Mouse (Mus musculus): Measurements from ENCODE around the gene Faah. TPM values are rescaled to one million over a fixed set of nuclear protein-coding genes. Genes with fewer than 3 reads are reported as not detected.
A peak's percentile ranks its signal among the peaks of the same experiment; 100 is the strongest.

The Faah gene
- total RNA-seq, 2 experiments from 2014 or later = 0.60 to 0.94 TPM

- intact Hi-C loops (cut with DNase I) = no loop called here
- no peak for DNase-seq
Measured at GRCm38 (mm10) chr4:115954656-115955493, 62.9 kb downstream of the Faah start.

- DNase-seq = no peak
- intact Hi-C loops (cut with DNase I) = loop anchor here (1.0 kb wide), 1 partner anchor 222 kb away; no protein-coding TSS in a partner anchor
Measured at GRCm38 (mm10) chr4:115953559-115953958, 64.2 kb downstream of the Faah start.

DNA sequence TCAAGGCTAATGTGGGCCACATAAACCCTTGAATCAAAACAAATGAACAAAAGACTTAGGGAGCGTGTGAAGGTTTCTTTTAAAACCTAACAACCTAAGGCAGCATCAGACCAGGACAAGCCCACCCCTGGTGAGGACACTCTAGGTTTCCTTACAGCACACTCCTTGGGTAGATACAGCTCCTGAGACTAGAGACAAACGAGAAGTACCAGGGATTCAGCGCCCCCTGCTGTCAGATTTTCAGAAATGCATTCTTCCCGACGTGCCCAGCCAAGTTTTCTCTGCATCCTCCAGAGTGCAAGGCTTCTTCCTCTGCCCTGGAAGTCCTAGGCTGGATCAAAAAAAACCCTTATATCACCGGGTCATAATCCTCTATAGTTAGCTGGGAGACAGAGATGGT is 65.0 kb downstream of the Faah start:
- peak; percentile 57 to 75 for DNase-seq

DNA sequence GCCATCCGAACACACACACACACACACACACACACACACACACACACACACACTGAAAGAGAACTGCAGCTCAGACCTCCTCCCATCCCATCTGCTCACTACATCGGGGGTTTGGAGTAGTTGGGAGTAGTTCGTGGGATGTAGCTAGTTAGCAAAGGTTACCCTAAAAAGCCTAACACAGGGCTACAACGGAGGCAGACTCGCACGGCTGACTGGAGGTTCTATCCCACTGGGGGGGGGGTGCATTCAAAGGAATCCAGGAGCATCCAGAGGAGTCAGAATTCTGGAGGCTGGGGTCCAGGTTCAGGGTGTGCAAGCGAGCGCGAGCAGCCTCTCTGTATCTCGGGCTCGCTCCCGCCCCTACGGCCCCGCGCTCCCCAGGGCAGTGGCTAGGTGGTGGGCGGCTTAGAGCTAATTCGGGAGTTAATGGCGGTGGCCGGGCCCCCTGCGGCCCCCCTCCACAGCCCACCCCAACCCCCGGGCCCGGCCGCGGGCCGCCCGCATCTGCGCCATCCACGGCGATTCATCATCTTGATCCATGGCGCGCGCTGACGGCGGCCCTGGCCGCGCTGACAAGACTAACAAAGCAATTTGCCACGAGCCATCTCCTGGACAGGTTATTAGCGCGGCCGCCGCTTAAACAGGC is 73.9 kb downstream of the Faah start:
- no peak for DNase-seq
- intact Hi-C loops (cut with DNase I) = no loop called here

More for the DNA sequence above, 65.0 kb downstream of the Faah start:
- intact Hi-C loops (cut with DNase I) = loop anchor here (1.0 kb wide), 2 partner anchors 49 to 221 kb away; no protein-coding TSS in a partner anchor

DNA sequence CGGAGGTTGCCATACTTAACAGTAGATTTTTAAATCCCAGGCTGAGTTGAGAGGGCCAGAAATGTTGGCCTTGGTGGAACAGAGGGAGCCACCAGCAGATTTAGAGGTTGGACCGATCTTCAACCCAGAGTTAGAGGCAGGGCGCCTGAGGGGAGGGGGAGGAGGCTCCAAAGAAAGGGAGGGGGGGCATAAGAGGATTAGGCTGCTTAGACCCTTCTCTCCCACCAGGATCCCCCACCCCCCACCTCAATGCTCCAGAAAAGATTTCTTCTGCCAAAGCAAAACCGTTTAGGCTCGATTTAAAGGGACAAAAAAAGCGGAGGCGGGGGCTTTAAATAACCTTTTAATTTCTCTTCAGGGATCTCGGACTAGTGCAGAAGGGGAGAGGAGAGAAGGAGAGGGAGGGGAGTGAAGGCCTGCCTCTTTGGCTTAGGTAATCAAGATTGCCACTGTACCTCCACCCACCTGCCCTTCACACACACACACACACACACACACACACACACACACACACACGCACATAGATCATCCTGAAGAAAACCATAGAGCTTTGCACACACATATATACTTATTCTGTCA is 76.4 kb downstream of the Faah start:
- DNase-seq = no peak
- intact Hi-C loops (cut with DNase I) = no loop called here

GRCm38 (mm10) chr4:115940681-115941080 is 77.0 kb downstream of the Faah start:
- intact Hi-C loops (cut with DNase I) = no loop called here
- DNase-seq = no peak

GRCm38 (mm10) chr4:115939295-115940102 is 78.2 kb downstream of the Faah start, which contains the start of gene Dmbx1:
Dmbx1 (minus strand) TSS chr4:115939926.
- DNase-seq = peak; percentile 12 to 18

DNA sequence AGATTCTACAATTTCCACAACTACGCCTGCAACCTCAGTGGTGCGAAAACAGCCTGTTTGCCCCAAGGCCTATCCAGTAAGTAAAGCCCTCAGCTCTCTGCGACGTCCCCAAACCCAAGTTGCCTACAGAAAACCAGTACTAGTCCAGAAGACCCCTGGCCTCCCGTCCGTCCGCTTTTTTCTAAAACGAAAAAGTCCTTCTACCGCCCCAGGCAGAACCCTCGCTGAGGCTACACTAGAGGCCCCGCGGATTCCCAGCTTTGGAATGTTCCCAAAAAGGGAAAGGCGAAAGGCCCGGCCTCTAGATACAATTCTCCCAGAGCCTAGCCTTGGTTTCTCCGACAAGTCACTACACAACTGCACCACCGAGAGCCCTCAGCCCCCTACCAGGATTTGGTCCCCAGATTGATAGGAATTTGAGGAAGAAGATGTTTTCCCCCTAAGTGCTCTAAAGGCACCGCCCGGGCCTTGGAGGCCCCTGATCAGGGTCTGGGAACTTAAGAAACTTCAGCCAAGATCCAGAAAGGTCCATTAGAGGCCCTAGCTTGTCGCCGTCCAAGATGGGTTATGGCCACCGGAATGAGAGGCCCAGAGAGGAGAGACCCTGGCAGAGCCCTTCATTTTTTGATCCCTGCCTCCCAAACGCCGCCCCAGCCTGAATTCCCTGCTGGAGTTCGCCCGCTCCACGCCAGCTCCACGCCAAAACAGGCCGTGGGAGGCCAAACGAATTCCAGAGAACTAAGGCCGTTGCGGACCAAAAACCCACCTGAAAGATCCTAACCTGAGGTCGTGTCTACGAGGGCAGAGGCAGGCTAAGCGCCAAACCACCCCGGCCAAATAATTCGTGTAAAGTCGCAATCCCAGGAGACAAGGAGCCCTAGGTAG is 79.2 kb downstream of the Faah start:
- peak; percentile 46 to 49 for DNase-seq
- intact Hi-C loops (cut with DNase I) = no loop called here

More at GRCm38 (mm10) chr4:115939295-115940102, 78.2 kb downstream of the Faah start, which contains the start of gene Dmbx1:
- intact Hi-C loops (cut with DNase I) = no loop called here

GRCm38 (mm10) chr4:115937061-115937976 is 80.4 kb downstream of the Faah start:
- peak in 1 of 2 experiments; percentile 3 for DNase-seq

GRCm38 (mm10) chr4:115936646-115937045 is 81.1 kb downstream of the Faah start:
- no peak for DNase-seq
- intact Hi-C loops (cut with DNase I) = no loop called here

More at GRCm38 (mm10) chr4:115937061-115937976, 80.4 kb downstream of the Faah start:
- intact Hi-C loops (cut with DNase I) = no loop called here

DNA sequence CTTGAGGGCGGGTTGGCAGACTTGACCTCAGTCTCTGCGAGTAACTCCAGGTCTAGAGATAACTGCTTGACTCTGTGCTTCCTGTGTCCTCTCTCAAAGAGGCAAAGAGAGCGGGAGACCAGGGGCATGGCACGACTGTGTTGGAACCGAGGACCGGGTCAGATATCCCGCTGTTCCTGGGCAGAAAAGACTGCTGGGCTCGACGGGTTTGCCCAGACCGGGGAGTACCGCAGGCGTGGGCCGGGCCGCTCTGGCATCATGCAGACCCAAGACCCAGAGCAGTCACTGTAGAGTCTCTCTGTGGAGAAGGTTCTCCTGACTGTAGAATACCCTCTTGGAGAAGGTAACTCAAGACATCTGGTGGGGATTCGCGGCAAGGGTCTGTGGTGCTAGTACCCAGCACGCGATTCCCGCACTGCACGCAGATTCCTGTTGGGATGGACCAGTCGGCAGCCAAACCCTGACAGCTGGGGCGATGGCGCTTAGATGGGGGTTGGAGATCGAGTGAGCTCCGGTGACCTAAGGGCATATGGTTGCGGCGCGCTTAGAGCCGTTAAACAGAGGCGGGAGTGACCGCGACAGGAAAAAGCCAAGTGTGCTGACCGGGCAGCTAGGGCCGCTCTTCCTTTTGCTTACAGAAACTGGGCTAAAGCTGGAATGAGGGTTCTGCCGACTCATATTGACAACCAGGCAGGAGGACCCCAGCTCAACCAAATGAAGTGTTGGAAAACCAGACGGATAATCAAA is 81.7 kb downstream of the Faah start:
- peak in 1 of 2 experiments; percentile 6 for DNase-seq
- intact Hi-C loops (cut with DNase I) = no loop called here

- intact Hi-C loops (cut with DNase I) = no loop called here
- no peak for DNase-seq
Measured at GRCm38 (mm10) chr4:115931556-115932088, 86.1 kb downstream of the Faah start.

GRCm38 (mm10) chr4:115927637-115928036 is 90.1 kb downstream of the Faah start:
- DNase-seq = no peak
- intact Hi-C loops (cut with DNase I) = no loop called here

GRCm38 (mm10) chr4:115923262-115923880 is 94.4 kb downstream of the Faah start:
- no peak for DNase-seq
- intact Hi-C loops (cut with DNase I) = no loop called here

- intact Hi-C loops (cut with DNase I) = no loop called here
- DNase-seq = no peak
Measured at GRCm38 (mm10) chr4:115922688-115923087, 95.0 kb downstream of the Faah start.

GRCm38 (mm10) chr4:115919911-115920310 is 97.8 kb downstream of the Faah start:
- no peak for DNase-seq
- intact Hi-C loops (cut with DNase I) = no loop called here

All from heart, postnatal 10 days (tissue).